8 mouse cellular contexts compared by ENCODE assay signal in genomic region chr8:93661739-93662138, GRCm38 (mm10).
DNase-seq lines count a peak whose midpoint lies in the region; ATAC-seq and TF ChIP-seq lines count a peak whose summit lies in the region.

No protein-coding gene starts in this region.

- ATAC-seq in common myeloid progenitor, adult 5-6 weeks (replicated peaks; ENCODE audit: low read depth, poor library complexity, severe bottlenecking): peak; percentile 98
- ATAC-seq in erythroblast, adult 5-6 weeks (replicated peaks; ENCODE audit: low FRiP score, poor library complexity, severe bottlenecking): no peak

- H3K27ac ChIP-seq in left cerebral cortex, adult 2 months: peak overlapping the region; percentile 47; the same call in 1 of the 2 replicates

- peak; percentile 86 for TF ChIP-seq CTCF in left cerebral cortex, adult 2 months (IDR thresholded peaks at IDR 0.05)

- peak; percentile 79 to 91 for DNase-seq in adrenal gland, adult (ENCODE audit: inconsistent age in 2 of 2, low spot score in 1 of 2)
- DNase-seq in gastrocnemius, postnatal 10 days: peak; percentile 75
- peak; percentile 44 for DNase-seq in hindlimb bud, embryonic 11.5 days (ENCODE audit: extremely low spot score, low read depth, low spot score)
- DNase-seq in left cerebral cortex, adult 2 months (ENCODE audit: extremely low spot score in 1 of 2, low spot score in 2 of 2): peak; percentile 82 to 89
- peak; percentile 70 to 80 for DNase-seq in lung, postnatal 4 days
- peak; percentile 79 for DNase-seq in right cerebral cortex, postnatal 14 days

- peak overlapping the region; percentile 42 for H3K4me3 ChIP-seq in left cerebral cortex, adult 2 months

- intact Hi-C loops in left cerebral cortex, adult 2 months (cut with DNase I): loop anchor here (1.0 to 5.0 kb wide), 3 partner anchors 66 to 271 kb away; no protein-coding TSS in a partner anchor
